Mouse (Mus musculus): ENCODE data around the gene Nfia. TPM values are rescaled to one million over a fixed set of nuclear protein-coding genes. Genes with fewer than 3 reads are reported as not detected.

The Nfia gene
- total and polyA plus RNA-seq, 3 experiments, result 0.96 to 25.1 (median 1.3) TPM

- no peaks in the 10 kb centered on the region for H3K36me3 ChIP-seq (replicated peaks)
Observed at GRCm38 (mm10) chr4:97813035-97813434, 40.5 kb downstream of the Nfia start.

DNA sequence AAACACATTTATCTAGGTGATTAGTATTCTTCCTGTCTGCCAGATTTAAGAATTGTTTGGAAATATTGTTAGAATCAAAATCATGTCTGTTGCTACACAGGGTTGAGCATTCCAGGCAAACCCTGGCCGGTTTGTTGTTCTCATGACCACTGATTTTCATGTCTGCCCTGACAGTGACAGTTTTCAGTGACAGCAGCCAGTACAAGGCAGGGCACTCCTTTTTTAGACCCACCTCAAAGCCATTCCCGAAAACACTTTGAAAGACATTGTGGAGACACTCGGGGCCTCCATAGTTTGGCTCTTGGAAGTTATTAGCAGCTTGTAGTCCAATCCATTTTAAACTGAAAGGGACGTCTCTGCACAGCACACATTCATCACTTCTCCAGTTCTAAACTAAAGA lies 41.5 kb downstream of the Nfia start:
- no peaks in the 10 kb centered on the region for H3K4me1 ChIP-seq (ENCODE audit: insufficient read depth, low read depth, low read length)
- no peak for TF ChIP-seq TAL1 (conservative IDR thresholded peaks at IDR 0.05; ENCODE audit: low read depth, low read length)

More at GRCm38 (mm10) chr4:97813035-97813434, 40.5 kb downstream of the Nfia start:
- no peaks in the 10 kb centered on the region for H3K27me3 ChIP-seq (ENCODE audit: insufficient read depth, low read length)
- no peak for TF ChIP-seq TAL1 (conservative IDR thresholded peaks at IDR 0.05; ENCODE audit: low read depth, low read length)
- TF ChIP-seq GATA2 (IDR thresholded peaks at IDR 0.05; ENCODE audit: borderline replicate concordance, low read depth, low read length), result no peak
- TF ChIP-seq CTCF (IDR thresholded peaks at IDR 0.05; ENCODE audit: low read depth, low read length), result no peak
- no peak for TF ChIP-seq GATA1 (IDR thresholded peaks at IDR 0.05; ENCODE audit: borderline replicate concordance, low read length)
- DNase-seq (ENCODE audit: low spot score), result no peak
- H3K9me3 ChIP-seq (replicated peaks), result peaks cover 5% of the 10 kb centered on the region; the same call in 1 of the 2 replicates
- no peak for ATAC-seq (ENCODE audit: extremely low read depth, insufficient number of reproducible peaks, low FRiP score, poor library complexity, severe bottlenecking)
- no peaks in the 10 kb centered on the region for H3K4me1 ChIP-seq (ENCODE audit: insufficient read depth, low read depth, low read length)
- H3K4me3 ChIP-seq (ENCODE audit: low read depth, low read length), result no peak overlapping the region

GRCm38 (mm10) chr4:97814515-97814914 lies 42.0 kb downstream of the Nfia start:
- Histone ChIP-seq H3K4me3 (ENCODE audit: low read depth, low read length) (no peak overlapping the region), H3K4me1 (ENCODE audit: insufficient read depth, low read depth, low read length) (no peaks in the 10 kb centered on the region), H3K36me3 (replicated peaks) (peaks cover 3% of the 10 kb centered on the region), H3K27me3 (ENCODE audit: insufficient read depth, low read length) (no peaks in the 10 kb centered on the region), H3K9me3 (replicated peaks) (peaks cover 9% of the 10 kb centered on the region)
- no peak for DNase-seq (ENCODE audit: low spot score)
- ATAC-seq (ENCODE audit: extremely low read depth, insufficient number of reproducible peaks, low FRiP score, poor library complexity, severe bottlenecking), result no peak
- TF ChIP-seq TAL1 (conservative IDR thresholded peaks at IDR 0.05; ENCODE audit: low read depth, low read length) (no peak), CTCF (IDR thresholded peaks at IDR 0.05; ENCODE audit: low read depth, low read length) (no peak)

More for the DNA sequence above, 41.5 kb downstream of the Nfia start:
- Histone ChIP-seq H3K36me3 (replicated peaks) (no peaks in the 10 kb centered on the region), H3K27me3 (ENCODE audit: insufficient read depth, low read length) (no peaks in the 10 kb centered on the region), H3K9me3 (replicated peaks) (peaks cover 5% of the 10 kb centered on the region), H3K4me3 (ENCODE audit: low read depth, low read length) (no peak overlapping the region)
- DNase-seq (ENCODE audit: low spot score) (no peak), ATAC-seq (ENCODE audit: extremely low read depth, insufficient number of reproducible peaks, low FRiP score, poor library complexity, severe bottlenecking) (no peak)

DNA sequence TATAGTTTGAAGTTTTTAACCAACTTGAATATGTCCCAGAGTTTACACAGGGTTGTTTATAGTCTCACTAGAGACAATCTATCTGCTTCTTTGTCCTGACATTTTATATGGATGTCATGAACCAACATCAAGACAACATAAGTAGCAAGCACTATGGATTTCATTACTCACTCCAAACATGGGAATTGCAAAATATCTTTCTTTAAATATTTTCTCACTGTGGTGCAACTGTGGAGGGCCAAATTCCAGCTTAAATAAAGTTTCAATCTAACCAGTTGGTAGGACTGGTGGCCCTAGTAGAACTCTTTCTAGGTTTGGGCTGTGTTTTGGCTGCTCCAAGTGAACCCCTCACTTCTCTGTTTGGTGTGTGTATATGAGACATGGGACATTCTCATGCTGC lies 43.5 kb downstream of the Nfia start:
- Histone ChIP-seq H3K27me3 (ENCODE audit: insufficient read depth, low read length) (no peaks in the 10 kb centered on the region), H3K4me3 (ENCODE audit: low read depth, low read length) (no peak overlapping the region), H3K4me1 (ENCODE audit: insufficient read depth, low read depth, low read length) (no peaks in the 10 kb centered on the region), H3K36me3 (replicated peaks) (peaks cover 3% of the 10 kb centered on the region), H3K9me3 (replicated peaks) (peaks cover 9% of the 10 kb centered on the region)
- TF ChIP-seq TAL1 (conservative IDR thresholded peaks at IDR 0.05; ENCODE audit: low read depth, low read length), result no peak
- no peak for TF ChIP-seq POLR2AphosphoS5 (IDR thresholded peaks at IDR 0.05; ENCODE audit: insufficient replicate concordance, low read depth, low read length)
- no peak for TF ChIP-seq GATA2 (IDR thresholded peaks at IDR 0.05; ENCODE audit: borderline replicate concordance, low read depth, low read length)
- no peak for DNase-seq (ENCODE audit: low spot score)
- ATAC-seq (ENCODE audit: extremely low read depth, insufficient number of reproducible peaks, low FRiP score, poor library complexity, severe bottlenecking), result no peak

- H3K4me1 ChIP-seq (ENCODE audit: insufficient read depth, low read depth, low read length), result no peaks in the 10 kb centered on the region
- peaks cover 9% of the 10 kb centered on the region for H3K9me3 ChIP-seq (replicated peaks)
- H3K4me3 ChIP-seq (ENCODE audit: low read depth, low read length), result no peak overlapping the region
- H3K36me3 ChIP-seq (replicated peaks), result peaks cover 3% of the 10 kb centered on the region
- ATAC-seq (ENCODE audit: extremely low read depth, insufficient number of reproducible peaks, low FRiP score, poor library complexity, severe bottlenecking) (no peak), DNase-seq (ENCODE audit: low spot score) (no peak)
- no peaks in the 10 kb centered on the region for H3K27me3 ChIP-seq (ENCODE audit: insufficient read depth, low read length)
- TF ChIP-seq GATA1 (IDR thresholded peaks at IDR 0.05; ENCODE audit: borderline replicate concordance, low read length) (no peak), TAL1 (conservative IDR thresholded peaks at IDR 0.05; ENCODE audit: low read depth, low read length) (no peak), GATA2 (IDR thresholded peaks at IDR 0.05; ENCODE audit: borderline replicate concordance, low read depth, low read length) (no peak), CTCF (IDR thresholded peaks at IDR 0.05; ENCODE audit: low read depth, low read length) (no peak), POLR2AphosphoS5 (IDR thresholded peaks at IDR 0.05; ENCODE audit: insufficient replicate concordance, low read depth, low read length) (no peak)
Observed at GRCm38 (mm10) chr4:97816753-97817152, 44.2 kb downstream of the Nfia start.

DNA sequence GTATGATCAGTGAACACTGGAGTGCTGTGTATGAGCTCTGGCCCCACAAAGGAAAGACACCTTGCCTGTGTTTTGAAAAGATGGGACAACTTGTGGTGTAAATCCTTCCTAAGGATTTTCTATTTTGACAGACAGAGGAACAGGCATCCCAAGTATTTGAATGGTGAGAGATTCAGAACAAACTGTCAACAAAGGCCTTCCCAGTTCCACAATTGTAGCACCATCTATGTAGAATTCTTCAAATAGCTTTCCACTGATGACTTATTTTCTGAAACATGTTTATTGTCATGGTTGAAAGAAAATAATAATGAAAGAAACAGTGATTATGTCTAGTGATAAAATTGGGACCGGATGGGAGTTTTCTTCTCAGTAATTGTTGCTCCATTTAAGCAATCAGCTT lies 45.2 kb downstream of the Nfia start:
- Histone ChIP-seq H3K4me1 (ENCODE audit: insufficient read depth, low read depth, low read length) (no peaks in the 10 kb centered on the region), H3K9me3 (replicated peaks) (peaks cover 6% of the 10 kb centered on the region; the same call in 1 of the 2 replicates), H3K27me3 (ENCODE audit: insufficient read depth, low read length) (no peaks in the 10 kb centered on the region), H3K36me3 (replicated peaks) (peaks cover 3% of the 10 kb centered on the region), H3K4me3 (ENCODE audit: low read depth, low read length) (no peak overlapping the region)
- ATAC-seq (ENCODE audit: extremely low read depth, insufficient number of reproducible peaks, low FRiP score, poor library complexity, severe bottlenecking), result no peak
- TF ChIP-seq TAL1 (conservative IDR thresholded peaks at IDR 0.05; ENCODE audit: low read depth, low read length), result no peak
- no peak for TF ChIP-seq CTCF (IDR thresholded peaks at IDR 0.05; ENCODE audit: low read depth, low read length)
- TF ChIP-seq GATA1 (IDR thresholded peaks at IDR 0.05; ENCODE audit: borderline replicate concordance, low read length), result no peak
- no peak for TF ChIP-seq GATA2 (IDR thresholded peaks at IDR 0.05; ENCODE audit: borderline replicate concordance, low read depth, low read length)
- no peak for TF ChIP-seq POLR2AphosphoS5 (IDR thresholded peaks at IDR 0.05; ENCODE audit: insufficient replicate concordance, low read depth, low read length)
- DNase-seq (ENCODE audit: low spot score), result no peak

GRCm38 (mm10) chr4:97818498-97818897 lies 46.0 kb downstream of the Nfia start:
- no peak for ATAC-seq (ENCODE audit: extremely low read depth, insufficient number of reproducible peaks, low FRiP score, poor library complexity, severe bottlenecking)
- Histone ChIP-seq H3K4me3 (ENCODE audit: low read depth, low read length) (no peak overlapping the region), H3K4me1 (ENCODE audit: insufficient read depth, low read depth, low read length) (no peaks in the 10 kb centered on the region), H3K9me3 (replicated peaks) (peaks cover 6% of the 10 kb centered on the region; the same call in 1 of the 2 replicates), H3K36me3 (replicated peaks) (peaks cover 3% of the 10 kb centered on the region), H3K27me3 (ENCODE audit: insufficient read depth, low read length) (no peaks in the 10 kb centered on the region)
- DNase-seq (ENCODE audit: low spot score), result no peak
- TF ChIP-seq TAL1 (conservative IDR thresholded peaks at IDR 0.05; ENCODE audit: low read depth, low read length), result no peak
- no peak for TF ChIP-seq POLR2AphosphoS5 (IDR thresholded peaks at IDR 0.05; ENCODE audit: insufficient replicate concordance, low read depth, low read length)
- no peak for TF ChIP-seq GATA1 (IDR thresholded peaks at IDR 0.05; ENCODE audit: borderline replicate concordance, low read length)
- TF ChIP-seq CTCF (IDR thresholded peaks at IDR 0.05; ENCODE audit: low read depth, low read length), result no peak
- no peak for TF ChIP-seq GATA2 (IDR thresholded peaks at IDR 0.05; ENCODE audit: borderline replicate concordance, low read depth, low read length)

Data from G1E (cell line).